Mouse (Mus musculus) small intestine, adult 2 months (tissue): Measurements from ENCODE around the gene Larp4.

Experiments
- CTCF ChIP-seq: fragments of 200-500 bp; IDR thresholded peaks from 2 replicates; pipeline ENCODE4 v1.5.1; 2012; ENCODE audit warnings: low read depth, mild to moderate bottlenecking, control low read depth, inconsistent platforms, low read length, moderate library complexity, mixed read lengths; ENCODE audit not compliant: insufficient replicate concordance, insufficient read length; ENCODE audit errors: extremely low read depth
- POLR2A ChIP-seq: fragments of 200-500 bp; IDR thresholded peaks from 2 replicates; pipeline ENCODE4 v1.6.1; 2012; ENCODE audit warnings: low read depth, mild to moderate bottlenecking, control low read depth, inconsistent platforms, low read length, moderate library complexity

DNA sequence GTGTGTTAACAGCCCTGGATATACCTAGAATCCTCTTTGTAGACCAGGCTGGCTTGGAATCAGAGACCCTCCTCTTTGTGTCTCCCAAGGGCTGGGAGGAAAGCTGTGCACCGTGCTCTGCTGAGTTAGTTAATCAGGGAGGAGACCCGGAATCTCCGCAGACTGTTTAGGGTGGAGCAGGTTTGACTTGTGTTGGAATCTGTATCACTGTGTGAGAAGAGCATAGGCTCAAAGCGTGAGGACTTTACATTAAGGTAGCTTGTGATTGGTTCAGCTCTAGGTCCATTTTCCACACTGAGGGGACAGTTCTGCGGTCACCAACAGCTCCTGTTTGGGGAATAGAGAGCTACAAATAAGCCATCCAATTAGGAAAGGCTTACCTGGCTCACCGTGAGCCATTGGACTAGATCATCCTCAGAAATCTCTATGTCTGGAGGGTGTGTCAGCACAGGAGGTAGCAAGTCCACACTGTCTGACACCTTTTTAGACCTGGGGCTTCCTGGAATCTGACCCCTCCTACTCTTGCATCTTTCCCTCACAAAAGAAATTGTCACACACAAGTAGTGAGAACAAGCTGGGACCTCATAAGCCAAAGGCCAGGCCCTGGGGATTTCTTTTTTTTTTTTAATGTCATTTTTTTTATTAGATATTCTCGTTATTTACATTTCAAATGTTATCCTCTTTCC is 89.9 kb downstream of the Larp4 start:
- TF ChIP-seq CTCF (no peak), POLR2A (no peak)
